Mouse (Mus musculus) heart, postnatal 0 days (tissue): ENCODE data around the gene Pik3ip1.

ENCODE experiments used
- CTCF ChIP-seq: IDR thresholded peaks from 2 replicates; pipeline ENCODE4 v1.5.1; 2016; ENCODE audit warnings: antibody characterized with exemption, control low read depth, low read depth
- EP300 ChIP-seq: IDR thresholded peaks from 2 replicates; pipeline ENCODE4 v1.6.1; 2016; ENCODE audit warnings: antibody characterized with exemption, low read depth

- no peak for TF ChIP-seq CTCF
- no peak for TF ChIP-seq EP300
These were observed 31.4 kb upstream of the Pik3ip1 start for GRCm38 (mm10) chr11:3298813-3299185.
